Mouse (Mus musculus) E14TG2a.4 (cell line): ENCODE measurements around the gene G3bp2.
A peak's percentile ranks its signal among the peaks of the same experiment; 100 is the strongest.

ENCODE experiments used
- H3K27me3 ChIP-seq: 2 replicates; pipeline ENCODE4 v1.6.1; 2014; ENCODE audit warnings: low read length, control low read depth; ENCODE audit not compliant: insufficient read depth
- H3K36me3 ChIP-seq: 2 replicates; pipeline ENCODE4 v1.6.1; 2014; ENCODE audit warnings: low read length, control low read depth; ENCODE audit not compliant: insufficient read depth
- H3K4me1 ChIP-seq: replicated peaks from 2 replicates; pipeline ENCODE4 v1.6.1; 2014; ENCODE audit warnings: low read depth, low read length, control low read depth
- H3K4me3 ChIP-seq: replicated peaks from 2 replicates; pipeline ENCODE4 v1.5.1; 2014; ENCODE audit warnings: mild to moderate bottlenecking, low read length
- H3K9me3 ChIP-seq: 2 replicates; pipeline ENCODE4 v1.6.1; 2014; ENCODE audit warnings: low read length, control low read depth
- CTCF ChIP-seq: conservative IDR thresholded peaks from 2 replicates; pipeline ENCODE4 v1.5.1; 2014; ENCODE audit warnings: low read length
- NANOG ChIP-seq: IDR thresholded peaks from 2 replicates; pipeline ENCODE4 v1.6.1; 2014; ENCODE audit warnings: borderline replicate concordance, low read length, mixed read lengths
- POU5F1 ChIP-seq: IDR thresholded peaks from 2 replicates; pipeline ENCODE4 v1.6.1; 2014; ENCODE audit warnings: low read length, borderline replicate concordance

Gene G3bp2

GRCm38 (mm10) chr5:92093263-92094061 is 9.9 kb upstream of the G3bp2 start:
- TF ChIP-seq CTCF, result no peak
- TF ChIP-seq POU5F1, result no peak
- Histone ChIP-seq H3K27me3 (no peaks in the 10 kb centered on the region), H3K9me3 (no peaks in the 10 kb centered on the region), H3K36me3 (no peaks in the 10 kb centered on the region), H3K4me1 (peaks cover 46% of the 10 kb centered on the region), H3K4me3 (no peak overlapping the region)

DNA sequence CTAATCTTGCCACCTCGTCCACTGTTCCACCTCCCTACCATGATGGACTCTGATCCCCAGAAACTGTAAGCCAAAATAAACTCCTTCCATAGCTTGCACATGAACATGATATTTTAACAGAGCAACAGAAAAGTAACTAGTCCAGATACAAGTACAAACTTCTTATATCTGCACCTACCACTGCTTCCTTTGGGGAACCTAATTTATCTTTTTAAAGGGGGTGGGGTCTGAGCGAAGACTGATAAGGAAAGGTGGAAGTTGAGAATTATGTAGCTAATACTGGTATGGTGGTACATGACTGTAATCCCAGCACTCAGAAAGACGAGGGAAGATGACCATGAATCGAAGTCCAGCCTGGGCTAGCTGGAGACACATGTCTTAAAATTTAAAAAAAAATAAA is 4.0 kb upstream of the G3bp2 start:
- Histone ChIP-seq H3K4me1 (peaks cover 31% of the 10 kb centered on the region), H3K27me3 (no peaks in the 10 kb centered on the region), H3K4me3 (no peak overlapping the region), H3K36me3 (no peaks in the 10 kb centered on the region), H3K9me3 (no peaks in the 10 kb centered on the region)
- TF ChIP-seq POU5F1, result no peak
- TF ChIP-seq CTCF, result no peak
- TF ChIP-seq NANOG, result no peak

- H3K4me3 ChIP-seq, result no peak overlapping the region
- no peaks in the 10 kb centered on the region for H3K9me3 ChIP-seq
- TF ChIP-seq POU5F1 (no peak), CTCF (no peak), NANOG (no peak)
- H3K4me1 ChIP-seq, result peaks cover 41% of the 10 kb centered on the region
- no peaks in the 10 kb centered on the region for H3K27me3 ChIP-seq
- H3K36me3 ChIP-seq, result no peaks in the 10 kb centered on the region
Measured at GRCm38 (mm10) chr5:92085821-92086550, 2.5 kb upstream of the G3bp2 start.

DNA sequence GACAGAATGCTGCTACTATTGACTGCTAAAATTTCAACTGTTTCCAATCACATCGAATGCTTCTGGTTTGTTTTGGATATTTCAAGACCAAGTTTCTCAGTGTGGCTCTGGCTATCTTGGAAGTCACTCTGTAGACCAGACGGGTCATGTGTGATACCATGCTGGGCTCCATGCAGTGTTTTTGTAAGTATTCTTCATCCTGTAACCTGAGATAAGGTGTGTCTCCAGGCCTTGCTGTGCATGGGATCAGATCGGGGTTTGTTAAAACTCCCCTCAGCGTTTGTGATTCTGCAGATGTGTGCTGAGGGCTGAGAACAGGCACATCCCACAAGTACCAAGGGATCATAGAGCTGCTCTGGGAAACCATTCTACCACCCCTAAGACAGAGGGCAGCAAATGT is 1.7 kb upstream of the G3bp2 start:
- peaks cover 49% of the 10 kb centered on the region for H3K4me1 ChIP-seq
- H3K4me3 ChIP-seq, result peak overlapping the region; percentile 21
- H3K27me3 ChIP-seq, result no peaks in the 10 kb centered on the region
- TF ChIP-seq CTCF (no peak), NANOG (no peak), POU5F1 (no peak)
- no peaks in the 10 kb centered on the region for H3K9me3 ChIP-seq
- H3K36me3 ChIP-seq, result peaks cover 4% of the 10 kb centered on the region

GRCm38 (mm10) chr5:92082821-92083401 is 608 bp downstream of the G3bp2 start:
- Histone ChIP-seq H3K9me3 (no peaks in the 10 kb centered on the region), H3K4me3 (peak overlapping the region; percentile 100), H3K4me1 (peaks cover 66% of the 10 kb centered on the region), H3K36me3 (peaks cover 17% of the 10 kb centered on the region), H3K27me3 (no peaks in the 10 kb centered on the region)
- TF ChIP-seq NANOG (no peak), CTCF (no peak), POU5F1 (no peak)

DNA sequence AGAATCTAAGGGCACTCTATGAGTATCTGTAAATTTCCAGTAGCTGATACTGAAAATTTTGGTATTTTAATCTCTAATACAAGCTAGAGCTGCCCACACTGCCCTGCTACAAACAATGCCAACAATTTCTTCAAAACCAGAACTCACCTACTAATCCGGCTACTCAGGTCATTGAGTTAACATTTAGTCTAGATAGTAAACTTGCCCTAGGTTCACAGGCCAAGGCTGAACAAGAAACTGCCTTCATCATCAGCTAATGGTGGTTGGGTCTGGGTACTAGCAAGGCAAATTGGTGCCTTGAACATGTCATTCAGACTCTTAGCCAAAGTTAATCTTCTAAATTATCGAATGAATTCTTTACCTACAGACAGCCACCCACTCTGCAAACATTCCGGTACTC is 2.2 kb downstream of the G3bp2 start:
- Histone ChIP-seq H3K4me3 (peak overlapping the region; percentile 100), H3K36me3 (peaks cover 29% of the 10 kb centered on the region), H3K4me1 (peaks cover 76% of the 10 kb centered on the region), H3K9me3 (no peaks in the 10 kb centered on the region), H3K27me3 (no peaks in the 10 kb centered on the region)
- TF ChIP-seq CTCF (no peak), POU5F1 (no peak), NANOG (no peak)

GRCm38 (mm10) chr5:92080400-92080799 is 3.1 kb downstream of the G3bp2 start:
- Histone ChIP-seq H3K4me1 (peaks cover 76% of the 10 kb centered on the region), H3K4me3 (peak overlapping the region; percentile 100), H3K27me3 (no peaks in the 10 kb centered on the region), H3K9me3 (no peaks in the 10 kb centered on the region), H3K36me3 (peaks cover 35% of the 10 kb centered on the region)
- TF ChIP-seq POU5F1, result no peak
- no peak for TF ChIP-seq NANOG
- TF ChIP-seq CTCF, result no peak

GRCm38 (mm10) chr5:92079304-92079703 is 4.2 kb downstream of the G3bp2 start:
- Histone ChIP-seq H3K36me3 (peaks cover 42% of the 10 kb centered on the region), H3K4me1 (peaks cover 76% of the 10 kb centered on the region), H3K4me3 (peak overlapping the region; percentile 100), H3K9me3 (no peaks in the 10 kb centered on the region), H3K27me3 (no peaks in the 10 kb centered on the region)
- no peak for TF ChIP-seq POU5F1
- no peak for TF ChIP-seq CTCF
- TF ChIP-seq NANOG, result no peak
